Comparison of ENCODE assay signal across 19 mouse cellular contexts in genomic region chr4:138086949-138087348, GRCm38 (mm10).
A peak's percentile ranks its signal among the peaks of the same experiment; 100 is the strongest.
DNase-seq lines count a peak whose midpoint lies in the region; ATAC-seq and TF ChIP-seq lines count a peak whose summit lies in the region.
"Had no signal": no experiment of that assay in that cellular context is flagged by ENCODE, and none has a peak within 500 bp of the region (broad histone marks: within the 10 kb centered on the region; RNA-seq: fewer than 3 reads in every experiment).

No protein-coding gene starts in this region.

- H3K4me3 ChIP-seq in lung, embryonic 14.5 days (ENCODE audit: low read depth, low read length), result no peak overlapping the region
- H3K4me3 ChIP-seq in lung, embryonic 16.5 days (ENCODE audit: low read length), result no peak overlapping the region
- no peak overlapping the region for H3K4me3 ChIP-seq in stomach, embryonic 15.5 days (replicated peaks)
- H3K4me3 ChIP-seq in stomach, postnatal 0 days (ENCODE audit: low read depth, low read length), result no peak overlapping the region
- H3K4me3 ChIP-seq: embryonic facial prominence, embryonic 10.5 days; embryonic facial prominence, embryonic 12.5 days; forebrain, embryonic 13.5 days; forebrain, embryonic 15.5 days had no signal

- no peaks in the 10 kb centered on the region for H3K27me3 ChIP-seq in lung, embryonic 14.5 days (ENCODE audit: insufficient read depth, low read length)
- H3K27me3 ChIP-seq in lung, embryonic 16.5 days (ENCODE audit: control insufficient read depth, insufficient read depth, low read depth, low read length), result no peaks in the 10 kb centered on the region
- no peaks in the 10 kb centered on the region for H3K27me3 ChIP-seq in stomach, embryonic 15.5 days (replicated peaks)
- no peaks in the 10 kb centered on the region for H3K27me3 ChIP-seq in stomach, postnatal 0 days (ENCODE audit: control insufficient read depth, insufficient read depth, low read length)
- H3K27me3 ChIP-seq: embryonic facial prominence, embryonic 12.5 days; forebrain, embryonic 13.5 days; forebrain, embryonic 15.5 days had no signal

- WGBS in lung, embryonic 14.5 days, result 67% methylated on average over 5 of the region's 5 CpGs
- 57% methylated on average over 5 of the region's 5 CpGs for WGBS in lung, embryonic 16.5 days
- WGBS in stomach, embryonic 15.5 days, result 77% methylated on average over 5 of the region's 5 CpGs
- 64% methylated on average over 5 of the region's 5 CpGs for WGBS in stomach, postnatal 0 days

- H3K4me1 ChIP-seq in lung, embryonic 14.5 days (ENCODE audit: insufficient read depth), result no peaks in the 10 kb centered on the region
- H3K4me1 ChIP-seq in lung, embryonic 16.5 days (replicated peaks; ENCODE audit: control insufficient read depth, insufficient read depth, low read length), result peaks cover 14% of the 10 kb centered on the region
- no peaks in the 10 kb centered on the region for H3K4me1 ChIP-seq in stomach, embryonic 15.5 days
- no peaks in the 10 kb centered on the region for H3K4me1 ChIP-seq in stomach, postnatal 0 days (replicated peaks; ENCODE audit: control insufficient read depth, insufficient read depth)
- H3K4me1 ChIP-seq: embryonic facial prominence, embryonic 10.5 days; embryonic facial prominence, embryonic 12.5 days had no signal

- TF ChIP-seq CTCF in lung, embryonic 14.5 days (IDR thresholded peaks at IDR 0.05; ENCODE audit: low read depth), result no peak
- TF ChIP-seq CTCF in stomach, postnatal 0 days (IDR thresholded peaks at IDR 0.05; ENCODE audit: low read depth), result no peak

- DNase-seq in lung, embryonic 14.5 days, result no peak
- no peak for DNase-seq in lung, postnatal 4 days
- DNase-seq in lung, postnatal 25 days (ENCODE audit: low spot score), result no peak
- no peak for DNase-seq in stomach, postnatal 0 days (ENCODE audit: low spot score)
- no peak for DNase-seq in adrenal gland, postnatal 25 days
- DNase-seq: adrenal gland, adult 2 months; adrenal gland, postnatal 10 days; adrenal gland, postnatal 36 days; cerebellum, adult 11-12 months; cerebellum, adult 2 months; cerebellum, adult 9-10 months; cerebellum, postnatal 10 days; cerebellum, postnatal 25 days had no signal

- peak; percentile 41; the same call in 1 of the 2 replicates for ATAC-seq in lung, embryonic 14.5 days (ENCODE audit: insufficient read depth)
- ATAC-seq in lung, embryonic 16.5 days (ENCODE audit: low read depth), result peak; percentile 79
- ATAC-seq in stomach, embryonic 15.5 days (ENCODE audit: insufficient read depth, low FRiP score, low read depth), result no peak
- ATAC-seq in stomach, postnatal 0 days (ENCODE audit: low FRiP score, low TSS enrichment), result peak; percentile 63; the same call in 1 of the 2 replicates
- ATAC-seq: forebrain, embryonic 13.5 days; forebrain, embryonic 15.5 days had no signal

- TF ChIP-seq EP300 in stomach, postnatal 0 days (optimal IDR thresholded peaks at IDR 0.05), result no peak

- H3K36me3 ChIP-seq in lung, embryonic 14.5 days (ENCODE audit: insufficient read depth), result peaks cover 57% of the 10 kb centered on the region
- peaks cover 4% of the 10 kb centered on the region; the same call in 1 of the 2 replicates for H3K36me3 ChIP-seq in lung, embryonic 16.5 days (ENCODE audit: control insufficient read depth, insufficient read depth, low read length)
- H3K36me3 ChIP-seq in stomach, embryonic 15.5 days, result peaks cover 9% of the 10 kb centered on the region
- peaks cover 7% of the 10 kb centered on the region for H3K36me3 ChIP-seq in stomach, postnatal 0 days (ENCODE audit: control insufficient read depth, insufficient read depth, low read length)
- H3K36me3 ChIP-seq: forebrain, embryonic 15.5 days had no signal

- no peaks in the 10 kb centered on the region for H3K9me3 ChIP-seq in lung, embryonic 14.5 days (ENCODE audit: low read depth, low read length)
- no peaks in the 10 kb centered on the region for H3K9me3 ChIP-seq in lung, embryonic 16.5 days (ENCODE audit: control insufficient read depth, low read length)
- no peaks in the 10 kb centered on the region for H3K9me3 ChIP-seq in stomach, embryonic 15.5 days
- no peaks in the 10 kb centered on the region for H3K9me3 ChIP-seq in stomach, postnatal 0 days (ENCODE audit: control insufficient read depth, low read length)
- H3K9me3 ChIP-seq: embryonic facial prominence, embryonic 10.5 days; embryonic facial prominence, embryonic 12.5 days; forebrain, embryonic 13.5 days; forebrain, embryonic 15.5 days had no signal

- no peak overlapping the region for H3K9ac ChIP-seq in lung, embryonic 14.5 days
- no peak overlapping the region for H3K9ac ChIP-seq in lung, embryonic 16.5 days (ENCODE audit: low read length)
- no peak overlapping the region for H3K9ac ChIP-seq in stomach, embryonic 15.5 days
- no peak overlapping the region for H3K9ac ChIP-seq in stomach, postnatal 0 days (ENCODE audit: low read length)
- H3K9ac ChIP-seq: embryonic facial prominence, embryonic 12.5 days; forebrain, embryonic 13.5 days; forebrain, embryonic 15.5 days had no signal

- no peak overlapping the region for H3K4me2 ChIP-seq in lung, embryonic 14.5 days
- no peak overlapping the region for H3K4me2 ChIP-seq in lung, embryonic 16.5 days (ENCODE audit: low read depth, low read length)
- no peak overlapping the region for H3K4me2 ChIP-seq in stomach, embryonic 15.5 days
- no peak overlapping the region for H3K4me2 ChIP-seq in stomach, postnatal 0 days (replicated peaks; ENCODE audit: low read depth)
- H3K4me2 ChIP-seq: embryonic facial prominence, embryonic 12.5 days; forebrain, embryonic 13.5 days; forebrain, embryonic 15.5 days had no signal

- H3K27ac ChIP-seq in lung, embryonic 14.5 days (ENCODE audit: low read depth), result no peak overlapping the region
- peak overlapping the region; percentile 26; the same call in 1 of the 2 replicates for H3K27ac ChIP-seq in lung, embryonic 16.5 days (ENCODE audit: low read length)
- 0 out of 2 replicates have a peak overlapping the region, but pooled peaks have one; percentile 3 for H3K27ac ChIP-seq in stomach, embryonic 15.5 days
- H3K27ac ChIP-seq in stomach, postnatal 0 days (replicated peaks), result no peak overlapping the region
- H3K27ac ChIP-seq: embryonic facial prominence, embryonic 10.5 days; embryonic facial prominence, embryonic 12.5 days; forebrain, embryonic 13.5 days; forebrain, embryonic 15.5 days had no signal

Comparison
In these comparisons a context has a peak if more than half of its experiments do, and no peak if none do; other contexts are left out.
1. H3K27ac ChIP-seq: peak in lung, embryonic 16.5 days (single experiment) and stomach, embryonic 15.5 days (single experiment); none in lung, embryonic 14.5 days (single experiment) and stomach, postnatal 0 days (single experiment).